Mouse (Mus musculus) liver, postnatal 0 days (tissue): ENCODE data around the gene Igf2bp3.

Experiments
- CTCF ChIP-seq: sonication (generic); IDR thresholded peaks from 2 replicates; pipeline ENCODE4 v1.5.1; 2016; ENCODE audit warnings: antibody characterized with exemption, low read depth
- EP300 ChIP-seq: IDR thresholded peaks from 2 replicates; pipeline ENCODE4 v1.6.1; 2016; ENCODE audit warnings: antibody characterized with exemption, low read depth, mild to moderate bottlenecking

DNA sequence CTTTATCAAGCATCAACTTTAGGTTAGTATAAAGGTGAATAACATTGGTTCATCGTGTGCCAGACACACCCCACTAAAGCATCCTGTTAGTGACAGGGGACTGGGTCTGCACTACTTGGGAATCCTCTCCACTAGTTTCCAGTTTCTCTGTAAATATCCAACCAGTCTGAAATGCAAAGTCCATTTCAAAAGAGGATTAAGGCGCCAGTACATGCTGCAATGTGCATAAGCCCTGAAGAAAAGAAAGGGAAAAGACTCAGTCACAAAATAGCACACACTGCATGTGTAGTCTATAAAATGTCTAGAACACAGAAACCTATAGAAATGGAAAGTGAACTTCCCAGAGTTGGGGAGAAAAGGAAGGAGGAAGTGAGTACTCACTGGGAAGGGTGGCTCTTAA, 68.3 kb downstream of the Igf2bp3 start:
- TF ChIP-seq CTCF = no peak
- no peak for TF ChIP-seq EP300
